8 mouse cellular contexts compared by ENCODE assay signal in genomic region chr13:100892204-100892603, GRCm38 (mm10). TPM values are rescaled to one million over a fixed set of nuclear protein-coding genes. Genes with fewer than 3 reads are reported as not detected.
A peak's percentile ranks its signal among the peaks of the same experiment; 100 is the strongest.
DNase-seq lines count a peak whose midpoint lies in the region; ATAC-seq and TF ChIP-seq lines count a peak whose summit lies in the region.

No protein-coding gene starts in this region.

- 0 out of 4 replicates have a peak overlapping the region, but pooled peaks of 1 of the 2 experiments have one; percentile 27 for H3K4me3 ChIP-seq in MEL (ENCODE audit: control insufficient read depth in 1 of 2, insufficient read depth in 1 of 2, low read depth in 2 of 2, low read length in 2 of 2)
- H3K4me3 ChIP-seq in forebrain, embryonic 14.5 days (ENCODE audit: low read depth, low read length): peak overlapping the region; percentile 15
- H3K4me3 ChIP-seq in hindbrain, embryonic 11.5 days (ENCODE audit: low read depth, low read length): no peak overlapping the region

- no peak overlapping the region for H3K27ac ChIP-seq in MEL (ENCODE audit: control insufficient read depth, low read depth, low read length)
- H3K27ac ChIP-seq in forebrain, embryonic 14.5 days (ENCODE audit: low read depth, low read length): no peak overlapping the region
- H3K27ac ChIP-seq in hindbrain, embryonic 11.5 days (ENCODE audit: low read depth, low read length): no peak overlapping the region

- H3K36me3 ChIP-seq in MEL (ENCODE audit: control insufficient read depth in 1 of 2, insufficient read depth in 2 of 2, low read length in 2 of 2): no peaks in the 10 kb centered on the region
- no peaks in the 10 kb centered on the region for H3K36me3 ChIP-seq in forebrain, embryonic 14.5 days (ENCODE audit: control insufficient read depth, insufficient read depth, low read length)
- no peaks in the 10 kb centered on the region for H3K36me3 ChIP-seq in hindbrain, embryonic 11.5 days (ENCODE audit: control insufficient read depth, insufficient read depth, low read length)

- no peak overlapping the region for H3K9ac ChIP-seq in MEL (ENCODE audit: control insufficient read depth, low read depth, low read length, poor library complexity, severe bottlenecking)
- peak overlapping the region; percentile 13; the same call in 1 of the 2 replicates for H3K9ac ChIP-seq in forebrain, embryonic 14.5 days (ENCODE audit: low read length)
- no peak overlapping the region for H3K9ac ChIP-seq in hindbrain, embryonic 11.5 days (ENCODE audit: low read depth, low read length)

- no peak for TF ChIP-seq EP300 in MEL (IDR thresholded peaks at IDR 0.05; ENCODE audit: low read depth in 1 of 2, low read length in 2 of 2)

- peak; percentile 93 to 98 (median 97) for TF ChIP-seq CTCF in MEL (IDR thresholded peaks at IDR 0.05 in 2 of 3, conservative IDR thresholded peaks at IDR 0.05 in 1 of 3; ENCODE audit: control insufficient read depth in 1 of 3, insufficient read depth in 1 of 3, low read depth in 2 of 3, low read length in 3 of 3, poor library complexity in 1 of 3, severe bottlenecking in 1 of 3)

- no peaks in the 10 kb centered on the region for H3K79me2 ChIP-seq in MEL (ENCODE audit: control insufficient read depth, insufficient read depth, low read length, poor library complexity)

- WGBS in forebrain, embryonic 14.5 days: 12% methylated on average over 13 of the region's 13 CpGs
- 26% methylated on average over 13 of the region's 13 CpGs for WGBS in hindbrain, embryonic 11.5 days

- H3K27me3 ChIP-seq in MEL (ENCODE audit: control insufficient read depth in 1 of 2, insufficient read depth in 2 of 2, low read length in 2 of 2): peaks cover 4 to 6% of the 10 kb centered on the region in 2 experiments; a peak in 3 of 4 replicates
- H3K27me3 ChIP-seq in forebrain, embryonic 14.5 days (replicated peaks; ENCODE audit: control insufficient read depth, insufficient read depth, low read length): no peaks in the 10 kb centered on the region
- H3K27me3 ChIP-seq in hindbrain, embryonic 11.5 days (ENCODE audit: control insufficient read depth, insufficient read depth, low read length): no peaks in the 10 kb centered on the region

- peak overlapping the region; percentile 51 for H3K4me2 ChIP-seq in forebrain, embryonic 14.5 days (ENCODE audit: low read length)
- H3K4me2 ChIP-seq in hindbrain, embryonic 11.5 days (replicated peaks; ENCODE audit: low read depth, low read length): no peak overlapping the region; the same call in 1 of the 2 replicates

- peak; percentile 83 for ATAC-seq in forebrain, embryonic 14.5 days
- no peak; the same call in 1 of the 2 replicates for ATAC-seq in hindbrain, embryonic 11.5 days (ENCODE audit: low FRiP score)

- peak; percentile 84 for TF ChIP-seq RAD21 in MEL (IDR thresholded peaks at IDR 0.05; ENCODE audit: low read depth, low read length)

- peak; percentile 79 for DNase-seq in MEL (ENCODE audit: low read depth, low spot score)
- DNase-seq in c-Kit-positive CD71-positive TER-119-positive erythroid progenitor cells, embryonic 14.5 days (ENCODE audit: low spot score): peak; percentile 40
- DNase-seq in forebrain, embryonic 14.5 days (ENCODE audit: low spot score): peak; percentile 87
- peak; percentile 90 for DNase-seq in hindbrain, embryonic 11.5 days (ENCODE audit: low spot score)
- peak; percentile 83 for DNase-seq in layer of hippocampus, postnatal 14 days (ENCODE audit: low spot score in 2 of 2)
- peak; percentile 64 to 74 for DNase-seq in lung, postnatal 4 days
- peak; percentile 89 for DNase-seq in right cerebral cortex, adult 18-20 months
- peak; percentile 25 for DNase-seq in urinary bladder, postnatal 10 days (ENCODE audit: low spot score)

- no peaks in the 10 kb centered on the region for H3K9me3 ChIP-seq in MEL (replicated peaks; ENCODE audit: insufficient read depth, low read length)
- no peaks in the 10 kb centered on the region for H3K9me3 ChIP-seq in forebrain, embryonic 14.5 days (replicated peaks; ENCODE audit: control insufficient read depth, low read length)
- no peaks in the 10 kb centered on the region for H3K9me3 ChIP-seq in hindbrain, embryonic 11.5 days (ENCODE audit: control insufficient read depth, low read length)

- no peaks in the 10 kb centered on the region for H3K4me1 ChIP-seq in MEL (ENCODE audit: control insufficient read depth in 1 of 2, insufficient read depth in 2 of 2, low read length in 2 of 2)
- H3K4me1 ChIP-seq in forebrain, embryonic 14.5 days (ENCODE audit: control insufficient read depth, insufficient read depth, low read length): peaks cover 5% of the 10 kb centered on the region; the same call in 1 of the 2 replicates
- H3K4me1 ChIP-seq in hindbrain, embryonic 11.5 days (replicated peaks; ENCODE audit: control insufficient read depth, insufficient read depth, low read length): no peaks in the 10 kb centered on the region

- no peak for TF ChIP-seq POLR2A in MEL (IDR thresholded peaks at IDR 0.05; ENCODE audit: control insufficient read depth in 1 of 2, insufficient read depth in 1 of 2, low read depth in 1 of 2, low read length in 2 of 2, poor library complexity in 1 of 2)

TF ChIP-seq in MEL, 35 proteins besides CTCF, POLR2A, EP300 and RAD21:
- TF ChIP-seq TBP (IDR thresholded peaks at IDR 0.05; ENCODE audit: low read depth, low read length) (no peak), RCOR1 (IDR thresholded peaks at IDR 0.05; ENCODE audit: low read depth, low read length) (no peak), HCFC1 (IDR thresholded peaks at IDR 0.05; ENCODE audit: low read depth, low read length) (no peak), ZC3H11A (IDR thresholded peaks at IDR 0.05; ENCODE audit: low read depth, low read length) (peak; percentile 56), MXI1 (IDR thresholded peaks at IDR 0.05; ENCODE audit: low read depth, low read length) (no peak), MAZ (IDR thresholded peaks at IDR 0.05; ENCODE audit: low read depth, low read length) (peak; percentile 92), BHLHE40 (IDR thresholded peaks at IDR 0.05; ENCODE audit: borderline replicate concordance, low read depth, low read length) (0 out of 2 replicates have a peak, but pooled peaks have one; percentile 11), NRF1 (IDR thresholded peaks at IDR 0.05; ENCODE audit: insufficient read depth, low read depth, low read length, poor library complexity, severe bottlenecking) (no peak), SMC3 (IDR thresholded peaks at IDR 0.05; ENCODE audit: low read depth, low read length) (peak; percentile 83), ETS1 (IDR thresholded peaks at IDR 0.05; ENCODE audit: low read depth, low read length) (no peak), GABPA (IDR thresholded peaks at IDR 0.05; ENCODE audit: low read depth, low read length) (no peak)

RNA-seq across cellular contexts. Expression of gene Slc30a5, which starts 59.0 kb away (rescaled TPM):
- 56.2 and 58.3 TPM in 2 replicates for total RNA-seq in MEL (2012; rRNA removed)
- polyA plus RNA-seq in MEL (2012; ENCODE audit: insufficient read depth in 1 of 2, insufficient read length in 2 of 2, low read depth in 1 of 2, low replicate concordance in 2 of 2, missing spikeins in 1 of 2): 10 to 100 TPM in 1 of 2 experiments, not detected in 1; 57.4 TPM
- 35.8 and 39.4 TPM in 2 replicates for polyA plus RNA-seq in forebrain, embryonic 14.5 days (2014; fragmentation: Nextera tagmentation; extraction: Ambion mirVana)
- polyA plus RNA-seq in hindbrain, embryonic 11.5 days (2014; fragmentation: Nextera tagmentation; extraction: Ambion mirVana): 46.0 and 51.3 TPM in 2 replicates
- 10 to 100 TPM; 35.3 to 37.4 TPM for total RNA-seq in layer of hippocampus, postnatal 14 days (2021)

Comparison
In these comparisons a context has a peak if more than half of its experiments do, and no peak if none do; other contexts are left out.
1. DNase-seq: peak in every context shown above with its lines; median percentile 90 in hindbrain, embryonic 11.5 days; 89 in right cerebral cortex, adult 18-20 months; 87 in forebrain, embryonic 14.5 days; 83 in layer of hippocampus, postnatal 14 days; 79 in MEL; 69 in lung, postnatal 4 days; 40 in c-Kit-positive CD71-positive TER-119-positive erythroid progenitor cells, embryonic 14.5 days; 25 in urinary bladder, postnatal 10 days.